Mouse (Mus musculus) hindbrain, embryonic 11.5 days (tissue): ENCODE measurements at regions not wholly inside any gene's neighbourhood (a gene's known extent, or its start where the extent isn't known, plus 50 kb on each side); places are given as distances from the start of the nearest gene placed in this dataset.

ENCODE experiments used
- ATAC-seq: fragments of 200-750 bp; cut with Nextera tagmentation; 2 replicates; pipeline ENCODE4 v1.8.0; 2017; ENCODE audit warnings: mild to moderate bottlenecking, moderate TSS enrichment, moderate library complexity; ENCODE audit not compliant: low FRiP score
- DNase-seq: peaks from one replicate; pipeline ENCODE4 v3.0.0-alpha.2; 2015; ENCODE audit warnings: low spot score
- H3K27ac ChIP-seq: fragments of 300-500 bp; sonication (generic); 2 replicates; pipeline ENCODE4 v1.5.1; 2014; ENCODE audit warnings: mild to moderate bottlenecking, low read depth, low read length
- H3K27me3 ChIP-seq: fragments of 300-500 bp; sonication (generic); 2 replicates; pipeline ENCODE4 v1.6.1; 2014; ENCODE audit warnings: mild to moderate bottlenecking, low read length, moderate library complexity, mixed read lengths; ENCODE audit not compliant: control insufficient read depth, insufficient read depth
- H3K36me3 ChIP-seq: fragments of 300-500 bp; sonication (generic); 2 replicates; pipeline ENCODE4 v1.6.1; 2014; ENCODE audit warnings: mild to moderate bottlenecking, low read length, moderate library complexity, mixed read lengths; ENCODE audit not compliant: control insufficient read depth, insufficient read depth
- H3K4me1 ChIP-seq: fragments of 300-500 bp; sonication (generic); replicated peaks from 2 replicates; pipeline ENCODE4 v1.6.1; 2014; ENCODE audit warnings: low read length, mixed read lengths; ENCODE audit not compliant: control insufficient read depth, insufficient read depth
- H3K4me2 ChIP-seq: fragments of 300-500 bp; sonication (generic); replicated peaks from 2 replicates; pipeline ENCODE4 v1.6.1; 2014; ENCODE audit warnings: mild to moderate bottlenecking, low read depth, low read length
- H3K4me3 ChIP-seq: fragments of 300-500 bp; sonication (generic); 2 replicates; pipeline ENCODE4 v1.5.1; 2014; ENCODE audit warnings: low read depth, low read length
- H3K9ac ChIP-seq: fragments of 300-500 bp; sonication (generic); 2 replicates; pipeline ENCODE4 v1.6.1; 2014; ENCODE audit warnings: low read depth, low read length
- H3K9me3 ChIP-seq: fragments of 300-500 bp; sonication (generic); 2 replicates; pipeline ENCODE4 v1.6.1; 2016; ENCODE audit warnings: low read length; ENCODE audit not compliant: control insufficient read depth
- WGBS: fragments of 180-500 bp; shearing (Covaris S2); extraction: QIAGEN DNeasy Blood & Tissue Kit; methylation state at CpG from one replicate; pipeline ENCODE4 v1.1.7; 2014; 5-methylcytosine and 5-hydroxymethylcytosine counted together

GRCm38 (mm10) chr12:9978494-9979112 lies 391.2 kb upstream of the Nt5c1b start:
- ATAC-seq (no peak), DNase-seq (no peak)
- H3K4me1 ChIP-seq: no peaks in the 10 kb centered on the region
- H3K27me3 ChIP-seq: no peaks in the 10 kb centered on the region
- H3K36me3 ChIP-seq: no peaks in the 10 kb centered on the region
- no peak overlapping the region for H3K9ac ChIP-seq
- 61% methylated on average over 3 of the region's 3 CpGs for WGBS
- H3K27ac ChIP-seq: no peak overlapping the region
- H3K4me3 ChIP-seq: no peak overlapping the region
- H3K9me3 ChIP-seq: no peaks in the 10 kb centered on the region
- H3K4me2 ChIP-seq: no peak overlapping the region

GRCm38 (mm10) chr12:9979113-9979507 lies 390.7 kb upstream of the Nt5c1b start:
- 85% methylated on average over 1 of the region's 1 CpGs for WGBS
- Histone ChIP-seq H3K4me1 (no peaks in the 10 kb centered on the region), H3K4me2 (no peak overlapping the region), H3K9ac (no peak overlapping the region), H3K27ac (no peak overlapping the region), H3K36me3 (no peaks in the 10 kb centered on the region), H3K4me3 (no peak overlapping the region), H3K27me3 (no peaks in the 10 kb centered on the region), H3K9me3 (no peaks in the 10 kb centered on the region)
- ATAC-seq: no peak
- DNase-seq: no peak

- ATAC-seq (no peak), DNase-seq (no peak)
- WGBS: 97% methylated on average over 1 of the region's 1 CpGs
- Histone ChIP-seq H3K36me3 (no peaks in the 10 kb centered on the region), H3K9me3 (no peaks in the 10 kb centered on the region), H3K27ac (no peak overlapping the region), H3K4me1 (no peaks in the 10 kb centered on the region), H3K9ac (no peak overlapping the region), H3K27me3 (no peaks in the 10 kb centered on the region), H3K4me3 (no peak overlapping the region), H3K4me2 (no peak overlapping the region)
These were observed 378.5 kb upstream of the Nt5c1b start for GRCm38 (mm10) chr12:9991305-9991704.

- Histone ChIP-seq H3K27ac (no peak overlapping the region), H3K36me3 (no peaks in the 10 kb centered on the region), H3K9me3 (no peaks in the 10 kb centered on the region), H3K9ac (no peak overlapping the region), H3K4me1 (no peaks in the 10 kb centered on the region), H3K4me2 (no peak overlapping the region), H3K27me3 (no peaks in the 10 kb centered on the region), H3K4me3 (no peak overlapping the region)
- no peak for DNase-seq
- WGBS: 76% methylated on average over 3 of the region's 3 CpGs
- no peak for ATAC-seq
These were observed 374.1 kb upstream of the Nt5c1b start for GRCm38 (mm10) chr12:9995670-9996069.

- Histone ChIP-seq H3K9ac (no peak overlapping the region), H3K27me3 (no peaks in the 10 kb centered on the region), H3K4me1 (no peaks in the 10 kb centered on the region), H3K36me3 (no peaks in the 10 kb centered on the region), H3K4me2 (no peak overlapping the region), H3K9me3 (no peaks in the 10 kb centered on the region), H3K27ac (no peak overlapping the region), H3K4me3 (no peak overlapping the region)
- WGBS: 85% methylated on average over 5 of the region's 5 CpGs
- ATAC-seq: no peak
- no peak for DNase-seq
These were observed 373.2 kb upstream of the Nt5c1b start for GRCm38 (mm10) chr12:9996455-9997189.

- Histone ChIP-seq H3K27ac (no peak overlapping the region), H3K36me3 (no peaks in the 10 kb centered on the region), H3K9me3 (no peaks in the 10 kb centered on the region), H3K9ac (no peak overlapping the region), H3K4me1 (no peaks in the 10 kb centered on the region), H3K4me2 (no peak overlapping the region), H3K4me3 (no peak overlapping the region), H3K27me3 (no peaks in the 10 kb centered on the region)
- ATAC-seq (no peak), DNase-seq (no peak)
- WGBS: 83% methylated on average over 9 of the region's 9 CpGs
These were observed 372.6 kb upstream of the Nt5c1b start for GRCm38 (mm10) chr12:9997190-9997561.

GRCm38 (mm10) chr12:9997571-9997970 lies 372.2 kb upstream of the Nt5c1b start:
- DNase-seq: no peak
- ATAC-seq: no peak
- no peak overlapping the region for H3K9ac ChIP-seq
- no peak overlapping the region for H3K4me2 ChIP-seq
- no peaks in the 10 kb centered on the region for H3K4me1 ChIP-seq
- no peaks in the 10 kb centered on the region for H3K9me3 ChIP-seq
- H3K4me3 ChIP-seq: no peak overlapping the region
- H3K36me3 ChIP-seq: no peaks in the 10 kb centered on the region
- no peak overlapping the region for H3K27ac ChIP-seq
- WGBS: 72% methylated on average over 3 of the region's 3 CpGs
- H3K27me3 ChIP-seq: no peaks in the 10 kb centered on the region

- no peak overlapping the region for H3K9ac ChIP-seq
- no peaks in the 10 kb centered on the region for H3K4me1 ChIP-seq
- H3K27ac ChIP-seq: no peak overlapping the region
- H3K27me3 ChIP-seq: no peaks in the 10 kb centered on the region
- WGBS: 85% methylated on average over 6 of the region's 6 CpGs
- no peak for ATAC-seq
- H3K36me3 ChIP-seq: no peaks in the 10 kb centered on the region
- no peak for DNase-seq
- no peak overlapping the region for H3K4me3 ChIP-seq
- no peaks in the 10 kb centered on the region for H3K9me3 ChIP-seq
- H3K4me2 ChIP-seq: no peak overlapping the region
These were observed 369.8 kb upstream of the Nt5c1b start for GRCm38 (mm10) chr12:9999933-10000332.

GRCm38 (mm10) chr12:10008473-10008872 lies 361.3 kb upstream of the Nt5c1b start:
- Histone ChIP-seq H3K9ac (no peak overlapping the region), H3K4me1 (no peaks in the 10 kb centered on the region), H3K27ac (no peak overlapping the region), H3K27me3 (no peaks in the 10 kb centered on the region), H3K9me3 (no peaks in the 10 kb centered on the region), H3K36me3 (no peaks in the 10 kb centered on the region), H3K4me3 (no peak overlapping the region), H3K4me2 (no peak overlapping the region)
- DNase-seq: no peak
- 84% methylated on average over 3 of the region's 3 CpGs for WGBS
- no peak for ATAC-seq
